Mouse (Mus musculus): Measurements from ENCODE around the gene Mif4gd.
A peak's percentile ranks its signal among the peaks of the same experiment; 100 is the strongest.

DNA sequence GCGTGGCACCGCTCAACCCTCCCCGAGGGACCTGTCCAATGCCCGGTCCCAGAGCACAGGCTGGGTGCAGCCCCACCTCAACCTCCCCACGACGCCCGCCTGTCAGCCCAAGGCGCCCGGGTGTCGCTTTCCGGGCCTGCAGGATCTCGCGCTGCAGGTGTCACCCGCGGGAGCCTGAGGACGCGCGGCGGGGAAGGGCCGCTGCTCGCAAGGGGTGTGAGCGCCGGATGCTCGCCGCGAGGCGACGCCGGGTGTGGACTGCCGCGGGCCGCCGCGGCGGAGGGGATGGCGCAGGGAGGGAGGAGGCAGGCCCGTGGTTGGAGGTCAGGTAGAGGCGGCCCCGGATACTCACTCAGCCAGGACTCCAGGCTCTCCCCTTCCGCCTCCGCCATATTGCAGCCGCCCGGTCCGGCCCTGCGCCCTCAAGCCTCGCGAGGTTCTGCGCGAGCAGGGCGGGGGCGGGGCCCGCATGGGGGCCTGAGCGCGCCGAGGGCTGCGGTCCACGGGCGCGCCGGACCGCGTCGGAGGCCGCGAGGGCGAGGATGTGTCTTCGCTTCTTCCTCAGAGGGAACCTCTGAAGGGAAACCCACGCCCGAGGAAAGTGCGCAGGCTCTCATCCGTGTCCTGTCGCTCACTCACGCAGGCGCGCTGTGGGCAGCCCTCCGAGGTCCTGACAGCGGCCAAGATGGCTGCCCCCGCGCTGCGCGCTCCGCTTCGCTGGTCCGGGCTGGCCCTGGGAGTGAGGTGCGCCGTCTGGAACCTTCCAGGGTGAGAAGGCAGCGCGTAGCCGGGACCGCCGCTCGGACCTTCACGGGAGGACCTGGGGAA, 9.1 kb downstream of the Mif4gd start, which contains the start of the genes Mrps7 and Gga3:
- no peak for TF ChIP-seq CTCF (IDR thresholded peaks at IDR 0.05; ENCODE audit: low read depth)
- peak; percentile 55; the same call in 1 of the 2 replicates for TF ChIP-seq EP300 (IDR thresholded peaks at IDR 0.05; ENCODE audit: low read depth)
